Mouse (Mus musculus): ENCODE results near the gene Fbxw7.
"Not testable (repeated sequence)": the region's sequence is repeated elsewhere in the genome, so short reads cannot be mapped to it uniquely, and the experiment has no call there.

Gene Fbxw7

GRCm38 (mm10) chr3:84829366-84829765 is 14.3 kb downstream of the Fbxw7 start:
- no peak for DNase-seq

GRCm38 (mm10) chr3:84836029-84836428 is 21.0 kb downstream of the Fbxw7 start:
- DNase-seq, result no peak

GRCm38 (mm10) chr3:84837984-84838383 is 22.9 kb downstream of the Fbxw7 start:
- no peak for DNase-seq

- DNase-seq, result no peak
These were observed 24.4 kb downstream of the Fbxw7 start for GRCm38 (mm10) chr3:84839499-84839898.

GRCm38 (mm10) chr3:84841271-84841670 is 26.2 kb downstream of the Fbxw7 start:
- no peak for DNase-seq

GRCm38 (mm10) chr3:84842793-84843192 is 27.7 kb downstream of the Fbxw7 start:
- DNase-seq, result no peak

- DNase-seq, result no peak
These were observed 28.5 kb downstream of the Fbxw7 start for GRCm38 (mm10) chr3:84843594-84843993.

- DNase-seq, result peak in 1 of 2 experiments; percentile 32
These were observed 33.7 kb downstream of the Fbxw7 start for GRCm38 (mm10) chr3:84848798-84849197.

- DNase-seq, result no peak
These were observed 35.4 kb downstream of the Fbxw7 start for GRCm38 (mm10) chr3:84850418-84850817.

- no peak for DNase-seq
These were observed 36.7 kb downstream of the Fbxw7 start for GRCm38 (mm10) chr3:84851801-84852200.

- DNase-seq, result no peak
These were observed 37.8 kb downstream of the Fbxw7 start for GRCm38 (mm10) chr3:84852877-84853276.

- DNase-seq, result no peak
These were observed 39.4 kb downstream of the Fbxw7 start for GRCm38 (mm10) chr3:84854440-84854839.

- DNase-seq, result no peak
These were observed 45.6 kb downstream of the Fbxw7 start for GRCm38 (mm10) chr3:84860669-84861068.

GRCm38 (mm10) chr3:84861817-84862216 is 46.7 kb downstream of the Fbxw7 start:
- DNase-seq, result not testable (repeated sequence)

- DNase-seq, result no peak
These were observed 50.6 kb downstream of the Fbxw7 start for GRCm38 (mm10) chr3:84865684-84866083.

- no peak for DNase-seq
These were observed 51.8 kb downstream of the Fbxw7 start for GRCm38 (mm10) chr3:84866866-84867265.

GRCm38 (mm10) chr3:84867434-84867975 is 52.4 kb downstream of the Fbxw7 start:
- no peak for DNase-seq

GRCm38 (mm10) chr3:84867991-84868390 is 52.9 kb downstream of the Fbxw7 start:
- DNase-seq, result no peak

- no peak for DNase-seq
These were observed 55.1 kb downstream of the Fbxw7 start for GRCm38 (mm10) chr3:84870126-84870525.

GRCm38 (mm10) chr3:84875306-84875705 is 60.2 kb downstream of the Fbxw7 start:
- DNase-seq, result no peak

- DNase-seq, result no peak
These were observed 61.1 kb downstream of the Fbxw7 start for GRCm38 (mm10) chr3:84876211-84876610.

GRCm38 (mm10) chr3:84883817-84884483 is 68.9 kb downstream of the Fbxw7 start:
- peak in 1 of 2 experiments; percentile 31 for DNase-seq

- no peak for DNase-seq
These were observed 74.6 kb downstream of the Fbxw7 start for GRCm38 (mm10) chr3:84889648-84890047.

GRCm38 (mm10) chr3:84890983-84891382 is 75.9 kb downstream of the Fbxw7 start:
- no peak for DNase-seq

GRCm38 (mm10) chr3:84897952-84898351 is 82.9 kb downstream of the Fbxw7 start:
- no peak for DNase-seq
